Mouse (Mus musculus) hindbrain, embryonic 12.5 days (tissue): ENCODE measurements at regions not wholly inside any gene's neighbourhood (a gene's known extent, or its start where the extent isn't known, plus 50 kb on each side); places are given as distances from the start of the nearest gene placed in this dataset.

Experiments
- ATAC-seq: fragments of 200-750 bp; cut with Nextera tagmentation; 2 replicates; pipeline ENCODE4 v1.8.0; 2017; ENCODE audit warnings: moderate TSS enrichment; ENCODE audit not compliant: low FRiP score
- H3K27ac ChIP-seq: fragments of 300-500 bp; sonication (generic); 2 replicates; pipeline ENCODE4 v1.5.1; 2016; ENCODE audit warnings: mild to moderate bottlenecking
- H3K27me3 ChIP-seq: fragments of 300-500 bp; sonication (generic); 2 replicates; pipeline ENCODE4 v1.6.1; 2016; ENCODE audit warnings: mild to moderate bottlenecking
- H3K36me3 ChIP-seq: fragments of 300-500 bp; sonication (generic); 2 replicates; pipeline ENCODE4 v1.6.1; 2016; ENCODE audit warnings: mild to moderate bottlenecking
- H3K4me1 ChIP-seq: fragments of 300-500 bp; sonication (generic); 2 replicates; pipeline ENCODE4 v1.6.1; 2016
- H3K4me2 ChIP-seq: fragments of 300-500 bp; sonication (generic); replicated peaks from 2 replicates; pipeline ENCODE4 v1.6.1; 2016; ENCODE audit warnings: mild to moderate bottlenecking
- H3K4me3 ChIP-seq: fragments of 300-500 bp; sonication (generic); 2 replicates; pipeline ENCODE4 v1.5.1; 2016; ENCODE audit warnings: mild to moderate bottlenecking
- H3K9ac ChIP-seq: fragments of 300-500 bp; sonication (generic); 2 replicates; pipeline ENCODE4 v1.6.1; 2016; ENCODE audit warnings: mild to moderate bottlenecking, moderate library complexity
- H3K9me3 ChIP-seq: fragments of 300-500 bp; sonication (generic); replicated peaks from 2 replicates; pipeline ENCODE4 v1.6.1; 2016; ENCODE audit warnings: mild to moderate bottlenecking
- WGBS: fragments of 180-500 bp; shearing (Covaris S2); methylation state at CpG from one replicate; pipeline ENCODE4 v1.1.7; 2016; 5-methylcytosine and 5-hydroxymethylcytosine counted together

- no peaks in the 10 kb centered on the region for H3K9me3 ChIP-seq
- no peak overlapping the region for H3K4me2 ChIP-seq
- ATAC-seq, result no peak
- H3K9ac ChIP-seq, result no peak overlapping the region
- no peaks in the 10 kb centered on the region for H3K36me3 ChIP-seq
- no peak overlapping the region for H3K4me3 ChIP-seq
- H3K27ac ChIP-seq, result no peak overlapping the region
- WGBS, result 79% methylated on average over 4 of the region's 4 CpGs
- H3K27me3 ChIP-seq, result no peaks in the 10 kb centered on the region; the same call in 1 of the 2 replicates
- H3K4me1 ChIP-seq, result peaks cover 8% of the 10 kb centered on the region
Observed at GRCm38 (mm10) chr2:92740776-92741295, 141.3 kb downstream of the Chst1 start.

- Histone ChIP-seq H3K9me3 (no peaks in the 10 kb centered on the region), H3K36me3 (no peaks in the 10 kb centered on the region), H3K4me3 (no peak overlapping the region), H3K27ac (no peak overlapping the region), H3K4me1 (peaks cover 8% of the 10 kb centered on the region), H3K27me3 (no peaks in the 10 kb centered on the region; the same call in 1 of the 2 replicates), H3K9ac (0 out of 2 replicates have a peak overlapping the region, but pooled peaks have one; percentile 13), H3K4me2 (no peak overlapping the region)
- no peak for ATAC-seq
- 70% methylated on average over 5 of the region's 5 CpGs for WGBS
Observed at GRCm38 (mm10) chr2:92742025-92742424, 142.5 kb downstream of the Chst1 start.

- Histone ChIP-seq H3K36me3 (no peaks in the 10 kb centered on the region), H3K27ac (no peak overlapping the region), H3K9ac (no peak overlapping the region), H3K27me3 (no peaks in the 10 kb centered on the region; the same call in 1 of the 2 replicates), H3K4me3 (no peak overlapping the region), H3K4me1 (peaks cover 6% of the 10 kb centered on the region), H3K4me2 (no peak overlapping the region), H3K9me3 (no peaks in the 10 kb centered on the region; the same call in 1 of the 2 replicates)
- ATAC-seq, result 0 out of 2 replicates have a peak, but pooled peaks have one; percentile 6
Observed at GRCm38 (mm10) chr2:92742671-92743070, 143.2 kb downstream of the Chst1 start.

- no peak overlapping the region for H3K4me3 ChIP-seq
- H3K9me3 ChIP-seq, result no peaks in the 10 kb centered on the region; the same call in 1 of the 2 replicates
- no peak overlapping the region for H3K4me2 ChIP-seq
- ATAC-seq, result 0 out of 2 replicates have a peak, but pooled peaks have one; percentile 4
- H3K27me3 ChIP-seq, result no peaks in the 10 kb centered on the region; the same call in 1 of the 2 replicates
- no peaks in the 10 kb centered on the region for H3K36me3 ChIP-seq
- H3K9ac ChIP-seq, result no peak overlapping the region
- 43% methylated on average over 5 of the region's 5 CpGs for WGBS
- H3K4me1 ChIP-seq, result peaks cover 3% of the 10 kb centered on the region
- no peak overlapping the region for H3K27ac ChIP-seq
Observed at GRCm38 (mm10) chr2:92743152-92743551, 143.6 kb downstream of the Chst1 start.

GRCm38 (mm10) chr2:92743911-92744310 is 144.4 kb downstream of the Chst1 start:
- no peak overlapping the region for H3K4me3 ChIP-seq
- no peaks in the 10 kb centered on the region for H3K36me3 ChIP-seq
- 59% methylated on average over 5 of the region's 5 CpGs for WGBS

GRCm38 (mm10) chr2:92747406-92747805 is 147.9 kb downstream of the Chst1 start:
- H3K4me1 ChIP-seq, result peaks cover 12% of the 10 kb centered on the region
- WGBS, result 77% methylated on average over 2 of the region's 2 CpGs
- no peaks in the 10 kb centered on the region; the same call in 1 of the 2 replicates for H3K9me3 ChIP-seq
- no peak overlapping the region for H3K9ac ChIP-seq
- no peak for ATAC-seq
- H3K36me3 ChIP-seq, result no peaks in the 10 kb centered on the region
- no peak overlapping the region for H3K27ac ChIP-seq
- H3K4me2 ChIP-seq, result no peak overlapping the region
- no peaks in the 10 kb centered on the region; the same call in 1 of the 2 replicates for H3K27me3 ChIP-seq
- H3K4me3 ChIP-seq, result no peak overlapping the region

More at GRCm38 (mm10) chr2:92743911-92744310, 144.4 kb downstream of the Chst1 start:
- H3K27me3 ChIP-seq, result no peaks in the 10 kb centered on the region; the same call in 1 of the 2 replicates
- H3K27ac ChIP-seq, result no peak overlapping the region
- ATAC-seq, result no peak
- H3K9me3 ChIP-seq, result no peaks in the 10 kb centered on the region; the same call in 1 of the 2 replicates
- no peak overlapping the region for H3K9ac ChIP-seq
- H3K4me2 ChIP-seq, result no peak overlapping the region
- H3K4me1 ChIP-seq, result peaks cover 2% of the 10 kb centered on the region

- no peak for ATAC-seq
- Histone ChIP-seq H3K4me2 (no peak overlapping the region), H3K36me3 (no peaks in the 10 kb centered on the region), H3K27ac (no peak overlapping the region), H3K9ac (no peak overlapping the region), H3K4me1 (peaks cover 10% of the 10 kb centered on the region), H3K27me3 (no peaks in the 10 kb centered on the region; the same call in 1 of the 2 replicates), H3K9me3 (no peaks in the 10 kb centered on the region; the same call in 1 of the 2 replicates), H3K4me3 (no peak overlapping the region)
- 44% methylated on average over 4 of the region's 4 CpGs for WGBS
Observed at GRCm38 (mm10) chr2:92750116-92750515, 150.6 kb downstream of the Chst1 start.

- ATAC-seq, result no peak
- Histone ChIP-seq H3K9me3 (no peaks in the 10 kb centered on the region; the same call in 1 of the 2 replicates), H3K27me3 (no peaks in the 10 kb centered on the region; the same call in 1 of the 2 replicates), H3K36me3 (no peaks in the 10 kb centered on the region), H3K4me2 (no peak overlapping the region), H3K4me3 (no peak overlapping the region), H3K27ac (no peak overlapping the region), H3K4me1 (peaks cover 10% of the 10 kb centered on the region), H3K9ac (no peak overlapping the region)
- 31% methylated on average over 4 of the region's 4 CpGs for WGBS
Observed at GRCm38 (mm10) chr2:92750672-92751071, 151.2 kb downstream of the Chst1 start.

- no peak for ATAC-seq
- Histone ChIP-seq H3K4me1 (peaks cover 10% of the 10 kb centered on the region), H3K9me3 (no peaks in the 10 kb centered on the region; the same call in 1 of the 2 replicates), H3K4me2 (no peak overlapping the region), H3K27me3 (no peaks in the 10 kb centered on the region; the same call in 1 of the 2 replicates), H3K4me3 (no peak overlapping the region), H3K27ac (no peak overlapping the region), H3K9ac (no peak overlapping the region), H3K36me3 (no peaks in the 10 kb centered on the region)
- WGBS, result 47% methylated on average over 8 of the region's 8 CpGs
Observed at GRCm38 (mm10) chr2:92751256-92751655, 151.7 kb downstream of the Chst1 start.

- Histone ChIP-seq H3K9me3 (no peaks in the 10 kb centered on the region; the same call in 1 of the 2 replicates), H3K27ac (no peak overlapping the region), H3K27me3 (no peaks in the 10 kb centered on the region; the same call in 1 of the 2 replicates), H3K36me3 (no peaks in the 10 kb centered on the region), H3K4me1 (peaks cover 10% of the 10 kb centered on the region), H3K4me3 (no peak overlapping the region), H3K9ac (no peak overlapping the region), H3K4me2 (no peak overlapping the region)
- WGBS, result 84% methylated on average over 3 of the region's 3 CpGs
- no peak for ATAC-seq
Observed at GRCm38 (mm10) chr2:92752156-92752555, 152.6 kb downstream of the Chst1 start.

GRCm38 (mm10) chr2:92752794-92753193 is 153.3 kb downstream of the Chst1 start:
- Histone ChIP-seq H3K4me3 (no peak overlapping the region), H3K4me2 (no peak overlapping the region), H3K27ac (no peak overlapping the region), H3K27me3 (no peaks in the 10 kb centered on the region; the same call in 1 of the 2 replicates), H3K36me3 (no peaks in the 10 kb centered on the region), H3K9me3 (no peaks in the 10 kb centered on the region), H3K4me1 (peaks cover 10% of the 10 kb centered on the region), H3K9ac (no peak overlapping the region)
- ATAC-seq, result no peak
- WGBS, result 83% methylated on average over 8 of the region's 8 CpGs

GRCm38 (mm10) chr2:92754505-92755280 is 155.2 kb downstream of the Chst1 start:
- ATAC-seq, result no peak
- H3K4me2 ChIP-seq, result no peak overlapping the region
- 85% methylated on average over 10 of the region's 10 CpGs for WGBS
- H3K9me3 ChIP-seq, result no peaks in the 10 kb centered on the region
- H3K36me3 ChIP-seq, result no peaks in the 10 kb centered on the region
- H3K9ac ChIP-seq, result no peak overlapping the region
- H3K4me3 ChIP-seq, result no peak overlapping the region
- no peaks in the 10 kb centered on the region; the same call in 1 of the 2 replicates for H3K27me3 ChIP-seq
- peaks cover 10% of the 10 kb centered on the region for H3K4me1 ChIP-seq
- no peak overlapping the region for H3K27ac ChIP-seq
